Mouse (Mus musculus) right cerebral cortex, adult 2 months (tissue): Measurements from ENCODE around the gene Mcoln2.
A peak's percentile ranks its signal among the peaks of the same experiment; 100 is the strongest.

Experiments used
- DNase-seq, 2 experiments: peaks; one replicate each; pipeline ENCODE4 v3.0.0; 2021 to 2022; ENCODE audit warnings: low spot score in 2 of 2

Mcoln2 gene

DNA sequence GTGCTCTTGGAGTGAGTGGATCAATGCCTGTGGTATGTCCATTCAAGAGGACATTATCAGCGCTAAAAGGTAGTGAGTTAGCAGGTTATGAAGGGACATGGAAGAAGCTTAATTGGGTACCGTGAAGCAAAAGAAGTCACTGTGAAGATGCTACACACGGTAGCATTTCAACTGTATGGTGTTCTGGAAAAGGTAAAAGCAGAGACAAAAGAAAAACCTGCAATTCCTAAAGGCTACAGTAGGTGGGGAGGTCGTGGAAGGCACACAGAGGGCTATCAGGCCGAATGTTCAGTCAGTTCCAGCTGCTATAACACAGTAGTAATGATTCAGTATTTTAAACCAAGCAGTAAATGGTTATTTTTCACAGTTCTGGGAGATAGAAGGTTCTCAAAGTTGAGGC lies 4.1 kb upstream of the Mcoln2 start:
- DNase-seq: no peak

GRCm38 (mm10) chr3:146146131-146146530 lies 3.5 kb upstream of the Mcoln2 start:
- peak; percentile 7 to 8 for DNase-seq

GRCm38 (mm10) chr3:146150058-146150400 lies 396 bp downstream of the Mcoln2 start:
- no peak for DNase-seq

- DNase-seq: no peak
These were observed 927 bp downstream of the Mcoln2 start for GRCm38 (mm10) chr3:146150560-146150959.

- no peak for DNase-seq
These were observed 1.7 kb downstream of the Mcoln2 start for GRCm38 (mm10) chr3:146151328-146151727.

DNA sequence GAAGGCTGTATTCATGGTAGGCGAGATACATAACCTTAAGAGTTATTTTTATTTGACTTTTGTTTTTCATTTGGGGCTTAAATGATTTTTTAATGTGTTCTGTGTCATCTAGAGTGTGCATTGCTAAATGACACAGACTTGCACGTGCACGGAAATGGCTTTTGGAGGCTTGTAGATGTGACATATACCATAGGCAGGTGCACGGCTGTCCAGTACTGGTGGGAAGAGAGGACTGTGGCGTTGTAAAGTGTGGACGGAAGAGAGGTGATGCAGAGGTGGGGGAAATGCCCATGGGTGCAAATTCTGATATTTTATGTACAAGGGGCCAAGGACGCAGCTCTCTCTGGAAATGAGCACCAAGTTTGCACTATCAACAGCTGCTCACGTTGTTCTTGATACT lies 2.1 kb downstream of the Mcoln2 start:
- no peak for DNase-seq

DNA sequence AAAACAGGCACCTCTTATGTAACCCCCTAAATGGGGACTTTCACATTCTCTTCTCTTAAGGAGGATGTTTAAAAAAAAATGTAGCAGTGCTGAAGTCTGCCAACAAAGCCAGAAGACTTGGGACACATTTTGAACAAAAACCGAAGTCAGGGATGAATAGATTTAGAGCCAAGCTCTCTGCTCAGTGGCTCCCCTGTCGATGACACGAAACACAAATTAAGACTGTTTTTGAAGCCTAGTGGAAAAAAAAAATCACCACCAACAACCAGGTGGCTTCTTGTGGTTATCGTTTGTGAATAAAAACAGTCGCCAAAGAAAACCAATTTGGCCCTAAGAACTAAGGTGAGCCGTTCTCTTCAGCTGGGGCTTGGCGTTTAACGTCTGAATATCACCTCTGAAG lies 2.7 kb downstream of the Mcoln2 start:
- DNase-seq: no peak

- no peak for DNase-seq
These were observed 3.3 kb downstream of the Mcoln2 start for GRCm38 (mm10) chr3:146152913-146153312.

- no peak for DNase-seq
These were observed 4.4 kb downstream of the Mcoln2 start for GRCm38 (mm10) chr3:146153862-146154611.

- no peak for DNase-seq
These were observed 6.3 kb downstream of the Mcoln2 start for GRCm38 (mm10) chr3:146155628-146156576.

GRCm38 (mm10) chr3:146156811-146157210 lies 7.2 kb downstream of the Mcoln2 start:
- DNase-seq: no peak

GRCm38 (mm10) chr3:146158039-146158438 lies 8.4 kb downstream of the Mcoln2 start:
- DNase-seq: no peak

DNA sequence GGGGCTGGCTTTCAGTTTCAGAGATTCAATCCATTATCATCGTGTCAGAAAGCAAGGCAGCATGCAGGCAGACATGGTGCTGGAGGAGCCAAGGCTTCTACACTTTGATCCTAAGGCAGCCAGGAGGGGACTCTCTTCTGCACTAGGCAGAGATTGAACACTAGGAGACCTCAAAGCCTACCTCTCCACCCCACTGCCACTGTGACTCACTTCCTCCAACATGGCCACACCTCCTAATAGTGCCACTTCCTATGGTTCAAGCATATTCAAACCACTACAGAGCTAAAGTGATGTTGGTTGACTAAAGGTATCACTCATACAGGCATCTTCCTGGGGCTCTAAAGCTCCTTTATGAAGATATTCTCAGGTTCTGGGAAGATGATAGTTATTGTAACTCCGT lies 9.7 kb downstream of the Mcoln2 start:
- no peak for DNase-seq

- DNase-seq: no peak
These were observed 12.6 kb downstream of the Mcoln2 start for GRCm38 (mm10) chr3:146162197-146162596.

DNA sequence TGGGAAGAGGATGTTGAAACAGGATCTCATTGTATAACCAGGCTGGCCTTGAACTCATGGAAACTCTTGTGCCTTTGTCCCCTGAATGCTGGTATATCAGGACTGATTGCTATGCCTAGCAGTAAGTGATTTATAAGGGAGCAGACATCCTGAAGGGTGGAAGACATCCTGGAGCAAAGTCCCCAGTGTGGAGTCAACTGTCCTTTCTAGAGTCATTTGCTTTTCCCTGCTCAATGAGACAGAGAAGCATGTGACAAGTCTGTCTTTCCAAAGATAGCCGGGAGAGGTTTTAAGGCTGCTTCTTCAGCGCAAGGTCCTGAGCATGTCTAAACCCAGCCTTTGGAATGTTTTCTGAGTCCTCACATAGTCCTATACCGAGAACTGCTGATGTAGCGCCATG lies 19.7 kb downstream of the Mcoln2 start:
- no peak for DNase-seq

DNA sequence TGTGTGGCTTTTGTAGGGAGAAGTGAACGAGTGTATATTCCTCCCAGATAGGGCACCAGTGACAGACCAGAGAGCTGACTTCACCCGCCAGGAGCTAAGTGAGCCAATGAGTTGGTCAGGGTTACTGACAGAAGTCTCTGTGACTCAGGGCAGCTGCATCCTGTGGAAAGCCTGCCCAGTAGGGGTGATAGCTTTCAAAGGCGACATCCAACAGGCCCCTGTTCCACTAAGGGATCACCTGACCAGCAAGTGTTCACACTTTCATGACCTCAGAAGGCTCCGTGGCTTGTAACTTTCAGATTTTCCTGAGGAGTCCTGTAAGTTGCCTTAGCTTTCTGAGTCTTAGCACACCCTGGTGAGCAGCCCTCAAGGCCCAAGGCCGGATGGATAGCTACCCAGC lies 23.4 kb downstream of the Mcoln2 start:
- no peak for DNase-seq

DNA sequence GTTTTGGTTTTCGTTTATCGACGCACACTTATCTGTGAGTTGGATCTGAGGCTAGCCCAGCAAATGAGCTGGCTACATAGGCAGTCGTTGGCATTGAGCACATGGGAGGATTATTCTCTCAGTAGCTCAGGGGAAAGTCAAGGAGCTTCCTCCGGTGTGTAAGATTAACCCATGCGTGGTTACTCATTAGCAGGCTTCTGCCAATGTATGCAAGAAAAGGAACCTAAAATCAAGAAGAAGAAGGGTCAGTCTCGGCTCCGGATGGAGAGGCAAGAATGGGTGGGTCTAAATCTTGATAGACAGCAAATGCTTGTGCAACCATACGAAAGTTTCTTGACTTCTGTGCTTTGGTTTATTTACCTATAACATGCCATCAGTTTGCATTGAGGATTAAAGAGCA lies 24.6 kb downstream of the Mcoln2 start:
- no peak for DNase-seq

GRCm38 (mm10) chr3:146177295-146177694 lies 27.7 kb downstream of the Mcoln2 start:
- no peak for DNase-seq

- peak; percentile 86 to 88 for DNase-seq
These were observed 28.3 kb downstream of the Mcoln2 start for GRCm38 (mm10) chr3:146177748-146178582.

DNA sequence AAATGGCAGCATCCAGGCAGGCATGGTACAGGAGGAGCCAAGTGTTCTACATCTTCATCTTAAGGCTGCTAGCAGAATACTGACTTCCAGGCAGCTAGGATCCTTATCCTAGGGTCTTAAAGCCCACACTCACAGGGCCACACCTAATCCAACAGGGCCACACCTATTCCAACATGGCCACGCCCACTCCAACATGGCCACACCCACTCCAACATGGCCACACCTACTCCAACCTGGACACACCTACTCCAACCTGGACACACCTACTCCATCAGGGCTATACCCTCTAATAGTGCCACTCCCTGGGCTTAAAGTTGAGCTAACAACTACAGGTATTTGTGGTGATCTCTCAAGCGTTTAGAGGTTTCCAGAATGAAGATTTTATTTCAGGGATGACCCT lies 30.7 kb downstream of the Mcoln2 start:
- no peak for DNase-seq

DNA sequence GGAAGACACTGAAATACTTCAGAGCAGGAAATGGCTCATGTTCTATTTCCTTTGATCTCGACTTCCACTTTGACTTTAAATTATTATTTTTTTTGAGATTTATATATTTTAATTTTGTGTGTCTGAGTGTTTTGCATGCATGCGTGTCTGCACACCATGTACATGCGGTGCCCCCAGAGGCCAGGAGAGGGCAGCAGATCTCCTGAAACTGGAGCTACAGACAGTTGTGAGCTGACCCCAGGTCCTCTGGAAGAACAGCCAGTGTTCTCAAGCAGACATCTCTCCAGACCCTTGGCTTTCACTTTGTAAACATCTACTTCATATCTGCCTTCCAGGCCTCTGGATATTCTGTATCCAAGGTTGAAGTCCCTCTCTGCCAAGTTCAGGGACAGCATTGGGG lies 31.4 kb downstream of the Mcoln2 start:
- peak; percentile 30 to 48 for DNase-seq
